Mouse (Mus musculus): ENCODE results near the gene Sipa1l2. TPM values are rescaled to one million over a fixed set of nuclear protein-coding genes. Genes with fewer than 3 reads are reported as not detected.

The Sipa1l2 gene
- polyA plus RNA-seq (2014; fragmentation: Illumina TruSeq; extraction: RNeasy Lipid Tissue Mini Kit (QIAGEN cat#74804); ENCODE audit: low read depth, low replicate concordance), result 5.7 TPM

DNA sequence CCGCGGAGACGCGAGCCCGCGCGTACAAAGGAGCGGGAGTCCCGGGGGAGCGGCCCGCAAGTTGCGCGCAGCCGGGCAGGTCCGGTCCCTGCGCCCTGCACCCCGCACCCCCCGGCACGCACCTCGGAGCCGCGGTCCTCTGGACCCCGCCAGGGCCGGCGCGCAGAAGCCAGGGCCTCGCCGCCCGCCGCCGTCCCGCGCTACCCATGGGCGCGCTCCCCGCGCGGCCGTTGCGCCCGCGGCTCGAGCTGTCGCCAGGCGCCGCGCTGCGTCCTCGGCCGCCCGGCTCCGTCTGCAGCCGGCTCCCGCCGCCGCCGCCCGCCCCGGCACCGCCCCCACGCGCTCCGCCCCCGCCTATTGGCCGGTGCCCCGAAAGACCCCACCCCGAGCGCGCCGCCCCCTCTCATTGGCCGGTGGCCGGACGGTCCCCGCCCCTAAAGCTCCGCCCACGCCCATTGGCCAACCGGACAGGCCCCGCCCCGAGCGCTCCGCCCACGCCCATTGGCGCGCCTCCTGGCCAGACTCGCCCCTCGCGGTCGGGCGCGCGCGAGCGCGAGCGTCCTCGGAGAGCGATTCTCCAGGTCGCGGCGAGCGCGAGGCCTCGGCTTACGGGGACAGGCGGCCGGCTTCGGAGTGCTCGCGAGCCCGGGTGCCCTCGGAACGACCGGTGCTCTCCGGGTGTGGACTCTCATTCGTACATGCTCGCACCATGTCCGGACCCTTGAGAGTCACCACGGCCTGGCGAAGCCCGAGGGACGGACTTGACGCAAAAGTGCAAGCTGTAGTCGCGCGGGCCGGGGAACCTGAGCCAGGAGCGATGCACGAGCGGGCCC lies at the start of gene Sipa1l2:
Sipa1l2 (minus strand) TSS at position 276 of the 833 bp plus-strand sequence.

Other genes starting within 250 kb of the Sipa1l2 start
- gene Map10, start 100.0 kb upstream of the Sipa1l2 start, polyA plus RNA-seq (2014; fragmentation: Illumina TruSeq; extraction: RNeasy Lipid Tissue Mini Kit (QIAGEN cat#74804); ENCODE audit: low read depth, low replicate concordance), result 3.3 TPM
- 29.1 TPM for gene Ntpcr, start 160.2 kb upstream of the Sipa1l2 start, polyA plus RNA-seq (2014; fragmentation: Illumina TruSeq; extraction: RNeasy Lipid Tissue Mini Kit (QIAGEN cat#74804); ENCODE audit: low read depth, low replicate concordance)

All from adipose tissue, adult 10 weeks (tissue).